Mouse (Mus musculus) c-Kit-positive CD71-negative TER-119-negative erythroid progenitor cells, embryonic 14.5 days (primary cell): ENCODE results near the gene Snph.

Source experiments
- DNase-seq: peaks from one replicate; pipeline ENCODE4 v3.0.0-alpha.2; 2013; ENCODE audit warnings: low read depth

Gene Snph

DNA sequence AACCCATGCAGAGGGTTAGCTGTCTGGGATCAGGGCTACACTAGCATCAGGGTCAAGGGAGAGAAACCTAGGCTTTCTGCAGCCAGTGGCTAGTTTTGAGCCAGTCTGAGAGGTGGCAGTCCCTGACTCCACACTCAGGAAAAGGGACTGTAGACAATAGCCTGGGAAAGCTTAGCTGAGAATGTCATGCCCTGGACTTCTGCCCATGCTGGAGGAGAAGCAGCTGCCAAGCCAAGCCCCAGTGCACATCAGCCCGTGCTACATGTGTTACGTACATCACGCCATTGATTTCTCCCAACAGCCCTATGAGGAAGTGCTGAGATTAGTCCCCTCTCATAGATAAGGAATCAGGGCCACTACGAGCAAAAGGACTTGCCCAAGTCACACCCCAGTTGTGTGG, 30.3 kb downstream of the Snph start:
- DNase-seq = no peak

DNA sequence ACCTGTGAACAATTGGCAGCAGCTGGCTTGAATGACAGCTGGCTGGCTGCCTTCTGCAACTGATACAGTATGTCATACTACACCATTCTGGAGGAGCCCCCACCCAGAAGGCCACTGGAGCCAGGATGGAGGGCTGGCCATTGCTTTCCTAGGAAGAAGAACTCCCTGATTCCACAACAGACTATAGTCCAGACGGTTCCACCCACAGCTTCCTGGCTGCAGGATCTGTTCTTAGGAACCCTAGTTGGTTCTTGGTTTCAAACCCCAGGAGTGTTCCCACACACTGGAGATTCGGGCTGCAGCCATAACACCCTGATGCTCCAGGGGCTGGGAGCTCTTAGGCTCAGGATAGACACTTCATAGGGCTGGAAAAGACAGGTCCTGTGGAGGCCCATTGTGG, 34.3 kb downstream of the Snph start:
- DNase-seq = no peak

DNA sequence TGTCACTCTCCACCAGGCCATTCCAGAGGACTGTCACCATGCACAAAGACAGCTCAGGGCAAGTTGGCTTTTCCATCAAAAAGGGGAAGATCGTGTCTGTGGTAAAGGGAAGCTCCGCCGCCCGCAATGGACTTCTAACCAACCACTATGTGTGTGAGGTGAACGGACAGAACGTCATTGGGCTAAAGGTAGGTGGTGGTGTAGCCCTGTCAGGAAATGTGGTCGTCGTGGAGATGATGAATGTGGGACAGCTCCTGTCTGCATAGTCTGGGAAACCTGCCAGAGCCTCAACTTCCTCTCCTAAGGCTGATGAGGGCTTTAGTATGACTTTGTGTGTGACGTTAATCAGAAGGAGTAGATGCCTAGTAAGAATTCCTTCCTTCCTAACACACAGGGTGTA, 45.1 kb downstream of the Snph start:
- DNase-seq = peak; percentile 28

DNA sequence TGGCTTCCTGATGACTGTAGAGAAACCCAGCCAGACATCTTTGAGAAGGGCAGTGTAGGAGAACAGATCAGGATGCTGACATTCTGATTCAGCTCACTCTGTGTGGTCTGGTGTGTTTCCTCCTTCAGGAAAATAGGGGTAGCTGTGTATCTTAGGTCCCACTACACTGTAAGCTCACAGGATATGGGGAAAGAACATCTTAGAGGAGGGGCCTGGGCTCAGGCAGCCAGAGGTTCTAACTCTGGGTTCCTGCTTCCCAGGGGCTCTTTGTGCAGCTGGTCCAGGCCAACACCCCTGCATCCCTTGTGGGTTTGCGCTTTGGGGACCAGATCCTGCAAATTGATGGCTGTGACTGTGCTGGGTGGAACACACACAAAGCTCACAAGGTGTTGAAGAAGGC, 45.6 kb downstream of the Snph start:
- DNase-seq = no peak

DNA sequence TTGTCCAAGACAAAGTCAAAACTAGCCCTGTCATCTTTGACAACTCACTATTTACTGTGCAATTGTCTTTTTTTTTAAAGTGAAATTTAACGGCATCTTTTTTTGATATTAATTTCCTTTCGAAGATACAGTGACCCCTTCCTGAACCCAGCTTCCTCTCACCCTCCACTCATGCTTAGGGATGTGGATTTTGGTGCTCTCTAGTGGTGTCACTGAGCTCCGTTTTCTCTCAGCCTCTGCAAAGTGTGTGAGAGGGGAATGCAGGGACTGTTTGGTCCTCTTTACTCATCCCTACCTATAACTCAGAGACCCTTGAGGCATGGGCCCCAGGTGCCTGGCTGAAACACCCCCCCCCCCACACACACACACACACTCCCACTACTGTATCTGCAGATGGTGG, 46.5 kb downstream of the Snph start:
- DNase-seq = no peak

DNA sequence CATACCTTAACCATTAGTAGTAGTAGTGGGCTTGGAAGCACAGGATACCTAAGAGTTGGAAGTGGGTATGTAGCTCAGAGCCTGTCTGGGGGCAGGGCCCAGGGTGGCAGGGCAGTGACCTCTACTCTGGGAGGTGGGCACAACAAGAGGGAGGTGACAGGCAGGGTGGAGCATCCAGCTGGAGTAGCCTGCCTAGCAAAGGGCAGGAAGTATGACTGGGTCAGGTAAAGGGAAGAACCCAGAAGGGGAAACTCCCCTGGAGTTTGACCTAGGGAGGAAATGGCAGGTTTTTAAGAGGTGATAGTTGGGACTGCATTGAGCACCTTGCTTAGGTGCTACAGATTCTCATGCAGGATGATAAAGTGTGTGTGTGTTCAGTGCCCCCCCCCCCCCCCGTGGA, 51.4 kb downstream of the Snph start:
- no peak for DNase-seq

DNA sequence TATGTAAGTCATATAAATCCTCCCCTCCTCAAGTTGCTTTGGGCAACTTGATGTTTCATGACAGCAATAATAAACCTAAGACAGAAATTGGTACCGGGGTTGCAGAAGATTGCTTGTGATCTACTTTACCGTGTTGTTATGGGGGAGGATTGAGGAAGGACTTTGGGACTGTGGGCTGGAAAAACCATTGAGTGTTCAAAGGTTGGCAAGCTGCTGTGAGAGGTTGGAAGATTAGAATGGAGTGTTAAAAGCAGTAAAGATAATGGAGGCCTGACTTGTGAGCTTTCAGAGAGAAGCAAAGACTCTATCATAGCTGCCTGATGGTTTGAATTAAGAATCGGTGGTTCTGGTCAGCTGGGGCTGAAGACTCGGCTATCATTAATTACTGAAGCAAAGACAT, 53.2 kb downstream of the Snph start:
- no peak for DNase-seq

DNA sequence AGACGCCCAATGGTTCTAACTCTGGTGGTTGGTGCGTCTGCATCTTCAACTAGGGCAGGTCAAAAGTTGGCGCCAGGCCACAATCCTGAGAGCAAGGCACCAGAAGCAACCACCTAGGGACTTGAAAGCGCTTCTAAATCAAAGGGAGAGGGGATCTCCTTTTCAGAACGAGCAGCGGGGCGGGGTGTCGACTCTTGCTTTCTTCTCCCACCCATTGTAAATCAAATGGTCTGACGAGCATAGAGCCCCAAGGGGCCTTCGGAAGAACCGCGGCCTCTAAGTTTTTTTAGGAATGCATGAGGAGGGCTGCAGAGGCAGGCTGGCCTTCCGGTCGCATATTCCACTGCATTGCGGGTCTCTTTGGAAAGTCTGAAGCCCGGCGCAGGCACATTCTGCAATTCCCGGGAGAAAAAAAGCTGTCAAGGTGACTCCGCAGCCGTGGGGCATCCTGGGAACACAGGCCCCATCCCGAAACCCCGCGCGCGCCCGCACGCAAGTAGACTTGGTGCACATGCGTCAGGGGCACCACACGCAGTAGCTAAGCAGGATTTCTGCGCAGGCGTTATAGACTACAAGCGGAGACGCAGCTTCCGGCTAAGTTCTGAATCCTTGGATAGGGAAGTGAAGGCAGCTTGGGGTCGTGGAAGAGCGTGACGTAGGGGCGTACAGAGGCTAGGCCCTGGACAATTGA, 56.5 kb downstream of the Snph start:
- DNase-seq = peak; percentile 31

DNA sequence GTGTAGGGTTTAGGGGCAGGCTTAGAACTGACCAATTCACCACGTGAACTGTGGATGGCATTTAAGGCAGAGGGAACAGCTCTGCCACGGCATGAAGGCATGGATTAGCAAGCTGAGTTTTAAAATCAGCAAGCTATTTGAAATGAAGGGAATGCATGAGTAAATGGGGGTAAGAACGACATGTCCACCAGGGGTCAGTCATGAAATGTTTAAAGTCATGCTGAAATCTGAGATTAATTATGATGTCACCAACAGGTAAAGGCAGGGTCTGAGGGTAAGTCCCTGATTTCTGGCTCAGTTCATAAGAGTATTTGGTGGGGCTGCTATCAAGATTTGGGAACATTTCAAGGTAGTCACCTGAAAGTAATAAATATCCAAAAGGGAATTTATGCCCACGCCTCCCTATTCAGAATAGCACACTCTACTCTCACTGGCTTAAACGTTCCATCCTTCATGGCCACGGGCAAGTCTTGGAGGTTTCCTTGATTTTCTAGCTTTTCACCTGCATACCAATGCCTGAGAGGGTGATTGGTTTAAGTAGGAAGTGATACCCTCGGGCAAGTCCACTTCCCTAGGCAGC, 57.2 kb downstream of the Snph start:
- DNase-seq = no peak

DNA sequence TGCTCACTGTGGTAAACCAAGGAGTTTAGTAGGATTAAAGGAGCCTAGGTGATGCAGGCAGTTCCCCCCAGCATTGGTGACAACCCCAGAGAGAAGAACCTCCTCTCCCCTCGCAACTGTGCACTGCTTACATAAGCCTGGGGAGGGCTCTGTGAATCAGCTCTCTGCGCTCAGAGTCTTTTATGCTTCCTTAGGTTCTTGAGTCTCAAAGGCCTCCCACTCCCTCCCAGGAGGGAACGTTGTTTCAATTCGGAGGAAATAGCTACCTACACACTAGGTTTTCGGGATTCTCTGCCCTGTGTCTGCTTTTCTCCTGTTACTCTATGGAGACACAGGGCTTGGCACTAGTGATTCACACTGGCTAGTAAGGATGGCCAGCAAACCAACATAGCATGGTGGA, 57.8 kb downstream of the Snph start:
- no peak for DNase-seq

DNA sequence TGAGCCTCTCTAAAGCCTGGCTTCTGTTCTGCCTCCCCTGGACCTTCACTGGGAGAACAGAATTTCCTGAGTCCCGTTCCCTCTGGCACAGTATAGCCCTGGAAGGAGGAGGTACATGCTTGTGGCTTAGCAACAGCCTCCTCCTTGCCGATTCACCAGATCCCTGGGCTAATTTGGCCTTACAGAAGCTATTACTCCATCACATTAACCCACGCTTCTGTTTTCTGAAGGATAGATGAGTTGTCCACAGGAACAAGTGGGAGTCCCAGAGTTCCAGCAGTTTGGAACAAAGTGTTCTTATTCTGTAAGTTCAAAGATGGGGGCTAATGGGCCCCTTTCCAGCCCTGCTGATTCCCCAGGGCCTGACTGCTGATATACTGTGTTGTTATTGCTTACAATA, 58.7 kb downstream of the Snph start:
- no peak for DNase-seq

DNA sequence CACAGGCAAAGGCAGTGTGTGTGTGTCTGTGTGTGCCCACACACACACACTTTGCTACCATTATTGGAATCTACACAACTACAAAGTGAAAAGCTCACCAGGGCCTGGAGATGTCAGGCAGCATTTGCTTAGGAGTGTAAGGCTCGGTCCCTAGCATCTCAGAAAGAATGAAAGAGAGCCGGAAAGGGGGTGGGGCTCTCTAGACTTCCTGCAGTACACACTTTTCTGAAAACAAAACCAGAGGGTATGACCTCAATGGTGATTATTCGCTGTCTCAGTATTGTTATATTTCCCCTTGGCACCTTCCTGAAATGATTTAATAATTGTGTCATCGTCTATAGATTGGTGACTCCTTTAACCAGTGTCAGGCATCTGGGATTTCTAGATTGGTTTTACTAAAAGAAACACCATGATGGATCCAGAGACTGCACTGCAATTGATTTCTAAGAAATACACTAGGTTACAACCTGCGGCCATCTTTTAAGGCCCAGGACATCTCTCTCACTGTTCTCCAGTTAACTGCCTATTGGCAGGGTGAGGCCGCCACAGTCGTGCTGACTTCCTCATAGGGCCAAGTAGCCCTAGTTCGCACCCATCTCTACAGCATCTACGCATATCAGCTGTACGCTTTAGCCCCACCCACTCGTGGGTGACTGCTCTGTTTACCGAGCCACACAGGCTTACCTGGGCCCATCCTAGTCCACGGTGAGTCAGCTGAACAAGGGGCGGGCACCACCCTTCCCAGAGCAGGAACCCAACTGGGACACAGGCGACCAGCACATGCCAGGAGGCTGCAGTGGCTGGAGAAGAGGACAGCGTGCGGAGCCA, 60.3 kb downstream of the Snph start, which contains the start of gene Sdcbp2:
Sdcbp2 (plus strand) TSS at position 750 of the 828 bp plus-strand sequence.
- DNase-seq = no peak

DNA sequence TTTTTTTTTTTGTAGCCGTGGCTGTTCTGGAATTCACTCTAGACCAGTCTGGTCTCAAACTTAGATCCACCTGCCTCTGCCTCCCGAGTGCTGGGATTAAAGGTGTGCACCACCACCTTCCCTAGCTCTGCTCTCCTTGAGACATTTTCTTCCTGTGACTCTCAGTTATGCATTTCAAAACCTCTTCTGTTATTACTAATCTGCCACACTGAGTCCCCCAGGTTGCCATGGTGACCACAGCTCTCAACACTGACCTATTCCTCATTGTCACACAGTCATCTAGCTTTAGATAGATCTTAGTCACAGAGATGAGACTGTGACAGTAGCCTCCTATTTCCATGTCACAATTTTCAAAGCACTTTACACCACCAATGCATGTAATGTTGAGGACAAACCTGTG, 62.9 kb downstream of the Snph start:
- DNase-seq = no peak

DNA sequence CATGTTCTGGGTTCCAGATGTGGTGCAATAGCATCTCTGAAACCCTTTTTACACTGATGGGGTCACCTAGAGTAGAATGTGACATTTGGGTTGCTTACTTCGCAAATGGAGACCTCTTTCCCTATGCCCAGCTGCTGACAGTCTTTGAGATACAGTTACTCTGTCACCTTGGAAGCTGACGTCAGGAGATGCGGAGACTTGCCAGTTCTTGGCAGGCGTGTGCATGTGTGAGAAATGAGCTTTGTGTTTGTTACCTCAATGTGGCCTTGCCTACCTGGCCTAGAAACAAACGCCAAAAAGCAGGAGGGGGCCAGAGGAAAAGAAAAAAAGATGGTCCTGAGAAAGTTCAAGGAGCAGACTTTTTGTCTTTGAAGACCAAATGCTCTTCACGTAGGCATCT, 65.5 kb downstream of the Snph start:
- DNase-seq = no peak

DNA sequence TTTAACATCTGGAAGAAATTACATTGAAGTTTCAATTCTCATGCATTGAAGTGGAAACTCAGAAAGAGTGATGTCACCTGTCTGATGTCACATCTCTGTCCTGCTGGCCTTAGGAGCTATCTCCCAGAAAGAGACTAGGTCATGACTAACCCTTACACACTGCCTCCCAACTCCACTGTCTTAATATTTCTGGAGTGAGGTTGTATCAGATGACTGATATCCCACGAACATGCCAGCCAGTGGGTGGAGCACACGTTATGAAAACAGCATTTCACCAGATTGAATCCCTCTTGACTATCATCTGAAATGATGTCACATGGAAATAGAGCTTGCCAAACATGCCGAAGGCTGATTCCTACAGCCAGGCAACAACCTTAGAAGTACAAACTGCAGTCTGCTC, 67.4 kb downstream of the Snph start:
- no peak for DNase-seq

DNA sequence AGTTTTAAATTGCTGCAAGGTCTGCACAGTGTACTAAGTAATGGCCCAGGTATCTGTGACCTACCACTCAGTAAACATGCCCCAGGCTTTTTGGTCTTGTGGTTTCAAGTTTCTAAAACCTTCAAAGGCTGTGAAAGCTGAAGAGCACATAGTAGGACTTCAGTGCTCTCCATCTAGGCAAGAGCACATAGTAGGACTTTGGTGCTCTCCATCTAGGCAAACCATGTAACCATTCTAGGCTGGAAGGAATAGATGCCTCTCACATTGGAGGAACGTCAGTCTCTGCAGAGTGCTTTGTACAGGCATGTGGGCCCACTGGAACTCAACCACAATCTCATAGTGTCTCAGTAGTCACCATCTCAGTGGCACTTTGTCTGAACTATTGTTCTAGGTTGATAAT, 68.4 kb downstream of the Snph start:
- no peak for DNase-seq

DNA sequence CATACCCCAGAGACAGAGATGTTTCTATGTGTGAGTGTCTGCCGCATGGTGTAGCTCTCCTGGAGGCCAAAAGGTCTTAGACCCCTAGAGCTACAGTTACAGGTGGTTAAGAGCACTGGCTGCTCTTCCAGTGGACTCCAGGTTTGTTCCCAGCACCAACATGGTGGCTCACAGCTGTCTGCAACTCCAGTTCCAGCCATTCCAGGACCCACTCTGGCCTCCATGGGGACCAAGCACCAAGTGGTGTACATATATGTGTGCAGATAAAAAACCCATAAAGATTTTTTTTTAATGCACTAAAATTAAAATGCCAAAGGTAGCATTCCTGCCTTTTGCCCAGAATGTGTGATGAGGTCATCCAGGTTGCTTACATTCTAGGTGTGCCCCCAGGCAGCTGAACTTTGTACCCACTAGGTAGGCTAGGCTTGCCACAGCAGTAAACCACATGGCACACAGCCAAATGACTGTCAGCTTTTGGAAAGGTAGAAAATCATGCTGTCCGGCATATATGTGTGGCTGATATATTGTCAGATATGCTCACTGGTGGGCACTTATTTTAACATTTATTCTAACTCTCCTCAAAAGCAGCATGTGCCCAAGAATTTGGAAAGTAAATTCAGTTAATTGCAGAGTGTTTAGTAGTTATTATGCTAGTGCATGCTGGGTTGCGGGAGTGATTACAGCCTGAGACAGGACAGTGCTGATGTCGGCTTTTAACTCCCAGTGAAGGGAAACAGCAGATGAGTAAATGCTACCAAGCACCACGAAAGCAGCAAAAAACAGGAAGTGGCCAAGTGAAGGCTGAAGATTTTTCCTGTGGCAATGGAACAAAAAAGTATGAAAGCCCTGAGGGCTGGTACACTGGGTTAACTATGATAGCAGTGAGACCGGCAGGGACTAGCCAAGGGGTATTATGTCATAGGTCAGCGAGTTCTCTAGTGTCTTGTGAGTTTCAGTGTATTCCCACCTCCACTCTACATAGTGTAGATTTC, 69.2 kb downstream of the Snph start:
- DNase-seq = no peak

DNA sequence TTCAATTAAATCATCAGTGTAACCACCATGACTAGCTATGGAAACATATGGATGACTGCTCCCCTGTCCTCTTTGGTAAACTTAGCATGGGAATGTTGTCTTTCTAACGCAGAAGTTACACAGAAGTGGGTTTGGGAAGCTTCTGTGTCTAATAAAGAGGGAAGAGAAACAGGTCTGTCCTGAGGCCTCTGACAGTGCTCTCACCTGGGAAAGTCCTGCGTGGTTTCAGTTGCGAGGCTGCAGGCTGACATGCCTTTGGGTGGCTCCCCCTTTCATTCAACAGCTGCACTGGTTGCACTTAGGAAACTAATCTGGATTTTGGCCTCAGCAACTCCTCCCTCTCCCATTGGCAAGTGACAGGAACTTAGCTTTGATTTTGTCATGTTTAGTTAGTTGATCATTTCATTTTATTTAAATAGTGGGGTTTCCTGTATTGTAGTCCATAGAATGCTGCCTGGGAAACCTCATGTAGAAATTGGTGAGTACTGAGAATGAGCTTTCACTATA, 82.7 kb downstream of the Snph start:
- DNase-seq = no peak

DNA sequence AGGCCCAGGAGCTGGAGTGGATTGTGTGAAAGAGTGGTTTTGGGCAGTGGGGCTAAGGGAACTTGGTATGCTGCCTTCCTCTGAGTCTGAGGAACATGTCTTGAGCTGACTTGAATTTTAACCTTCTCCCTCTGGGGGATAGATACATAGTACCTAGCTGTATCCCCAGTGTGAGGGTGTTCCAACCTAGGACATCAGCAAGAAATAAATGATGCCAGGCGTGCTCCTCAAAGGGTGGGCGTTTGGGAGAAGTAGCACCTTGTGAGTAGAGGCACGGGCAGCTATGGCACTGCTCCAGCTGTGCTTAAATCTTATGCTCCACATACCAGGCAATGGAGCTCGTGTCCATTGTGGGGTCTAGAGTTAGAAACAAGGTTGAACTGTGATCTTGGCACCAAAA, 85.8 kb downstream of the Snph start:
- DNase-seq = no peak

DNA sequence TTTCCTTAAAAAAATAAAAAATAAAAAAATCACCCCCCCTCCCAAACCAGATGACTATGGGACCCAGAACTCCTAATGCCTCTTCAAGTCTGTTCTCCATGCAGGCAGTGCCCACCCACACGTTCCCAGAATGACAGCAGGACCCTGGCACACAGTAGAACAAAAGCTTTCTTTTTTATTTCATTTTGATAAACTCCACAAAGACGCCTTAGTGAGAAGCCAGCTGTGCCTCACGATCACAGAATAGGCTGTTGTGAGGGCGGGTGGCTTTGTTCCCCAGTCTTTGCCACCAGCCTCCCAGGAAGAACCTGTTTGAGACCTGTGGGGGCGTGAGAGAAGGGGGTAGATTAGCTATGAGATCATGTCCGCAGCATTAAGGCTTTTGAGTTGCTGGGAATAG, 87.7 kb downstream of the Snph start:
- DNase-seq = no peak

DNA sequence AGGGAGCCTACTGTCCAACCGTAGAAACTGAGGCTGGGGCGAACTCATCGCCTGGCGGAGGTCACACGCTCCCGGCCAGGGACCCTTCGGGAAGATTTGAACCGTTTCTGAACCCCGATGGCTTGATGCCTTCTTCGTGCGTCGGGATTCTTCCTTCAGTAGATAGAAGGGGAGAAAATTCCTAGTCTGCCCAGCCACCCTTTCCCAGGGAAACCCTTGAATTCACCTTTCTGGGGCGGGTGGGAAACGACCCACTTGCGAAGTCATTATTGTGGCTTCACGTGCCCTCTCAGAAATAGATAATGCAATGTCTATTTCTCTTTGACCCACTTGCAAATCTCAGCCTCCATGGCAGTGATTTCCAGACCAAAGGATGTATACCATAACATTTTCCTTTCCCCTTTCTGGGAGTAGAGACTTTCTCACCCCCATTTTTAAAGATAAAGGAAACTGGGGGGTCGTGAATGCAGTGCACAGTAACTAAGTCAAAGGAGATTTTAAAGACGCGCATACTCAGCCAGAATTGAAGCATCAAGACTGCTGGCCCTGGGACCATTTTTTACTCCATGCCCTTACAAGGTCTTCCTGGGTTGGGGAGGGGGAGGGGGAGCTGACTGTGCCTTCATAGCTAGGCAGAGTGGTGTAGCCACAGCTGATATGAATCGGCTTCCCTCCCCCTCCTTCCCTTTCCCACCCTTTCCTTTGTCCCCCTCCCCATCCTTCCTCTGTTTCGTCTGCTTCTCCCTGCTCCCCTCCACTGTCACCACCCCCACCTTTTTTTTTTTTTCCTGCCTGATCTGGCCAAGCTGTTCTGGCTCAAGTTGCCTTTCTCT, 89.1 kb downstream of the Snph start:
- DNase-seq = no peak
